Comparison of ENCODE assay signal across 21 mouse cellular contexts in the genomic region with DNA sequence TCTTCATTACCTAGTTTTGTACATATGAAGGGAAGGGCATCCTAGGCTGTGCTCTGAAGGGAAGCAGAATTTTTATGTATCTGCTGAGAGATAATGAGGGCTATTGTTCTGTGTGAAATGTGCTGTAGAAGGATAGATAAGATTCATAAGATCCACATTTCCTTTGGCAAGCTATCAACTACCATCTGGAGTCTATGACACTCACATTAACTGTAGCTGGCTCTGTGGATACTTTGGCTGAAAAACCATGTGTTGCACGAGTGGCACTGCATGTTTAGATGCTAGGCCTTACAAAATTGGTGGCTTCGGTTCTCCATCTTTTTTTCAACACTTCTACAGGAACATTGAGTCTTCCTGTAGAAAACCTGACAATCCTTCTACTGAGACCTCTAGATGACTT.
A peak's percentile ranks its signal among the peaks of the same experiment; 100 is the strongest.
DNase-seq lines count a peak whose midpoint lies in the region; ATAC-seq and TF ChIP-seq lines count a peak whose summit lies in the region.
"Had no signal": no experiment of that assay in that cellular context is flagged by ENCODE, and none has a peak within 500 bp of the region (broad histone marks: within the 10 kb centered on the region; RNA-seq: fewer than 3 reads in every experiment).

No protein-coding gene starts in this region.

- no peak overlapping the region for H3K4me3 ChIP-seq in forebrain, embryonic 14.5 days (ENCODE audit: low read depth, low read length)
- no peak overlapping the region for H3K4me3 ChIP-seq in forebrain, embryonic 13.5 days
- no peak overlapping the region for H3K4me3 ChIP-seq in hindbrain, embryonic 16.5 days (ENCODE audit: low read length)
- H3K4me3 ChIP-seq in hindbrain, embryonic 12.5 days, result no peak overlapping the region
- no peak overlapping the region for H3K4me3 ChIP-seq in lung, embryonic 14.5 days (ENCODE audit: low read depth, low read length)
- H3K4me3 ChIP-seq: embryonic facial prominence, embryonic 15.5 days; erythroblast, embryonic 14.5 days; forebrain, embryonic 10.5 days; gastrocnemius, adult 2 months; heart, embryonic 12.5 days; hindbrain, embryonic 10.5 days; intestine, embryonic 15.5 days had no signal

- no peaks in the 10 kb centered on the region for H3K4me1 ChIP-seq in forebrain, embryonic 14.5 days (ENCODE audit: control insufficient read depth, insufficient read depth, low read length)
- no peaks in the 10 kb centered on the region for H3K4me1 ChIP-seq in forebrain, embryonic 13.5 days
- no peaks in the 10 kb centered on the region for H3K4me1 ChIP-seq in hindbrain, embryonic 16.5 days (ENCODE audit: control insufficient read depth, insufficient read depth, low read depth, low read length)
- H3K4me1 ChIP-seq in hindbrain, embryonic 12.5 days, result no peaks in the 10 kb centered on the region
- H3K4me1 ChIP-seq in lung, embryonic 14.5 days (ENCODE audit: insufficient read depth), result no peaks in the 10 kb centered on the region
- H3K4me1 ChIP-seq: embryonic facial prominence, embryonic 15.5 days; forebrain, embryonic 10.5 days; heart, embryonic 12.5 days; hindbrain, embryonic 10.5 days; intestine, embryonic 15.5 days had no signal

- ATAC-seq in forebrain, embryonic 14.5 days, result no peak
- no peak for ATAC-seq in forebrain, embryonic 13.5 days
- 0 out of 2 replicates have a peak, but pooled peaks have one; percentile 20 for ATAC-seq in hindbrain, embryonic 16.5 days
- ATAC-seq in hindbrain, embryonic 12.5 days (ENCODE audit: low FRiP score), result no peak
- no peak for ATAC-seq in lung, embryonic 14.5 days (ENCODE audit: insufficient read depth)
- ATAC-seq: intestine, embryonic 15.5 days had no signal

- DNase-seq in forebrain, embryonic 14.5 days (ENCODE audit: low spot score), result peak; percentile 19
- DNase-seq in lung, embryonic 14.5 days, result peak; percentile 28
- no peak for DNase-seq in lung, postnatal 10 days
- no peak for DNase-seq in adrenal gland, postnatal 36 days
- DNase-seq: adrenal gland, postnatal 14 days; cerebellum, adult 11 months; cerebellum, adult 8-10 months; cerebellum, postnatal 14 days; embryo, embryonic 11 days; gastrocnemius, adult 2 months; gastrocnemius, postnatal 25 days; kidney, adult 18-20 months had no signal

- no peak for TF ChIP-seq CTCF in lung, embryonic 14.5 days (IDR thresholded peaks at IDR 0.05; ENCODE audit: low read depth)

- no peak overlapping the region for H3K4me2 ChIP-seq in forebrain, embryonic 14.5 days (ENCODE audit: low read length)
- no peak overlapping the region for H3K4me2 ChIP-seq in forebrain, embryonic 13.5 days
- H3K4me2 ChIP-seq in hindbrain, embryonic 16.5 days (ENCODE audit: low read length), result no peak overlapping the region
- no peak overlapping the region for H3K4me2 ChIP-seq in hindbrain, embryonic 12.5 days (replicated peaks)
- no peak overlapping the region for H3K4me2 ChIP-seq in lung, embryonic 14.5 days
- H3K4me2 ChIP-seq: embryonic facial prominence, embryonic 15.5 days; heart, embryonic 12.5 days; intestine, embryonic 15.5 days had no signal

- no peak overlapping the region for H3K27ac ChIP-seq in forebrain, embryonic 14.5 days (ENCODE audit: low read depth, low read length)
- H3K27ac ChIP-seq in forebrain, embryonic 13.5 days, result no peak overlapping the region
- no peak overlapping the region for H3K27ac ChIP-seq in hindbrain, embryonic 16.5 days (ENCODE audit: low read depth, low read length)
- no peak overlapping the region for H3K27ac ChIP-seq in hindbrain, embryonic 12.5 days
- H3K27ac ChIP-seq in lung, embryonic 14.5 days (ENCODE audit: low read depth), result no peak overlapping the region
- H3K27ac ChIP-seq: embryonic facial prominence, embryonic 15.5 days; forebrain, embryonic 10.5 days; gastrocnemius, adult 2 months; hindbrain, embryonic 10.5 days; intestine, embryonic 15.5 days had no signal

- H3K9ac ChIP-seq in forebrain, embryonic 14.5 days (ENCODE audit: low read length), result no peak overlapping the region
- no peak overlapping the region for H3K9ac ChIP-seq in forebrain, embryonic 13.5 days
- H3K9ac ChIP-seq in hindbrain, embryonic 16.5 days (ENCODE audit: low read depth, low read length), result no peak overlapping the region
- H3K9ac ChIP-seq in hindbrain, embryonic 12.5 days, result no peak overlapping the region
- no peak overlapping the region for H3K9ac ChIP-seq in lung, embryonic 14.5 days
- H3K9ac ChIP-seq: embryonic facial prominence, embryonic 15.5 days; heart, embryonic 12.5 days; intestine, embryonic 15.5 days had no signal

- H3K36me3 ChIP-seq in forebrain, embryonic 14.5 days (ENCODE audit: control insufficient read depth, insufficient read depth, low read length), result no peaks in the 10 kb centered on the region
- no peaks in the 10 kb centered on the region for H3K36me3 ChIP-seq in forebrain, embryonic 13.5 days (ENCODE audit: poor library complexity, severe bottlenecking)
- H3K36me3 ChIP-seq in hindbrain, embryonic 16.5 days (ENCODE audit: control insufficient read depth, insufficient read depth, low read length), result no peaks in the 10 kb centered on the region
- H3K36me3 ChIP-seq in hindbrain, embryonic 12.5 days, result no peaks in the 10 kb centered on the region
- H3K36me3 ChIP-seq in lung, embryonic 14.5 days (ENCODE audit: insufficient read depth), result no peaks in the 10 kb centered on the region
- H3K36me3 ChIP-seq: embryonic facial prominence, embryonic 15.5 days; forebrain, embryonic 10.5 days; heart, embryonic 12.5 days; hindbrain, embryonic 10.5 days; intestine, embryonic 15.5 days had no signal

- H3K9me3 ChIP-seq in forebrain, embryonic 14.5 days (replicated peaks; ENCODE audit: control insufficient read depth, low read length), result no peaks in the 10 kb centered on the region
- no peaks in the 10 kb centered on the region for H3K9me3 ChIP-seq in forebrain, embryonic 13.5 days (replicated peaks)
- no peaks in the 10 kb centered on the region for H3K9me3 ChIP-seq in hindbrain, embryonic 16.5 days (ENCODE audit: control insufficient read depth, low read length)
- H3K9me3 ChIP-seq in hindbrain, embryonic 12.5 days (replicated peaks), result no peaks in the 10 kb centered on the region
- no peaks in the 10 kb centered on the region for H3K9me3 ChIP-seq in lung, embryonic 14.5 days (ENCODE audit: low read depth, low read length)
- H3K9me3 ChIP-seq: embryonic facial prominence, embryonic 15.5 days; forebrain, embryonic 10.5 days; heart, embryonic 12.5 days; hindbrain, embryonic 10.5 days; intestine, embryonic 15.5 days had no signal

- 69% methylated on average over 2 of the region's 2 CpGs for WGBS in forebrain, embryonic 14.5 days
- 79% methylated on average over 2 of the region's 2 CpGs for WGBS in forebrain, embryonic 13.5 days
- 61% methylated on average over 2 of the region's 2 CpGs for WGBS in hindbrain, embryonic 16.5 days
- 73% methylated on average over 2 of the region's 2 CpGs for WGBS in hindbrain, embryonic 12.5 days
- WGBS in lung, embryonic 14.5 days, result 46% methylated on average over 2 of the region's 2 CpGs

- no peaks in the 10 kb centered on the region for H3K27me3 ChIP-seq in forebrain, embryonic 14.5 days (replicated peaks; ENCODE audit: control insufficient read depth, insufficient read depth, low read length)
- no peaks in the 10 kb centered on the region for H3K27me3 ChIP-seq in forebrain, embryonic 13.5 days
- H3K27me3 ChIP-seq in hindbrain, embryonic 16.5 days (replicated peaks; ENCODE audit: control insufficient read depth, insufficient read depth, low read length), result no peaks in the 10 kb centered on the region
- H3K27me3 ChIP-seq in hindbrain, embryonic 12.5 days, result no peaks in the 10 kb centered on the region
- H3K27me3 ChIP-seq in lung, embryonic 14.5 days (ENCODE audit: insufficient read depth, low read length), result no peaks in the 10 kb centered on the region
- H3K27me3 ChIP-seq: embryonic facial prominence, embryonic 15.5 days; heart, embryonic 12.5 days; intestine, embryonic 15.5 days had no signal

Comparison
In these comparisons a context has a peak if more than half of its experiments do, and no peak if none do; other contexts are left out.
1. DNase-seq: peak in forebrain, embryonic 14.5 days (single experiment) and lung, embryonic 14.5 days (single experiment); none in lung, postnatal 10 days (single experiment) and adrenal gland, postnatal 36 days (0 of 2).